Mouse (Mus musculus) brain, embryonic 14.5 days (tissue): Measurements from ENCODE around the gene Pitpnm2.

ENCODE experiments used
- CTCF ChIP-seq: fragments of 200-500 bp; IDR thresholded peaks from 2 replicates; pipeline ENCODE4 v1.5.1; 2012; ENCODE audit warnings: inconsistent platforms, mild to moderate bottlenecking, moderate library complexity, borderline replicate concordance; ENCODE audit not compliant: insufficient read depth, insufficient read length; ENCODE audit errors: extremely low read depth
- POLR2A ChIP-seq: fragments of 200-500 bp; IDR thresholded peaks from 2 replicates; pipeline ENCODE4 v1.6.1; 2012; ENCODE audit warnings: mild to moderate bottlenecking, inconsistent platforms, borderline replicate concordance; ENCODE audit not compliant: poor library complexity, insufficient read depth, insufficient read length, severe bottlenecking; ENCODE audit errors: extremely low read depth

- TF ChIP-seq CTCF (no peak), POLR2A (no peak)
Measured at GRCm38 (mm10) chr5:124240841-124241685, 8.5 kb downstream of the Pitpnm2 start.
